Mouse (Mus musculus) embryo, embryonic 9.5 days (tissue): ENCODE measurements around the gene Gm9837.

ENCODE experiments used
- DNase-seq: peaks from one replicate; pipeline ENCODE4 v3.0.0-alpha.2; 2017; ENCODE audit errors: extremely low spot score

Gene Gm9837

GRCm38 (mm10) chr11:53425711-53426255, 44.5 kb downstream of the Gm9837 start:
- DNase-seq: no peak

GRCm38 (mm10) chr11:53425251-53425650, 45.0 kb downstream of the Gm9837 start:
- DNase-seq: no peak

DNA sequence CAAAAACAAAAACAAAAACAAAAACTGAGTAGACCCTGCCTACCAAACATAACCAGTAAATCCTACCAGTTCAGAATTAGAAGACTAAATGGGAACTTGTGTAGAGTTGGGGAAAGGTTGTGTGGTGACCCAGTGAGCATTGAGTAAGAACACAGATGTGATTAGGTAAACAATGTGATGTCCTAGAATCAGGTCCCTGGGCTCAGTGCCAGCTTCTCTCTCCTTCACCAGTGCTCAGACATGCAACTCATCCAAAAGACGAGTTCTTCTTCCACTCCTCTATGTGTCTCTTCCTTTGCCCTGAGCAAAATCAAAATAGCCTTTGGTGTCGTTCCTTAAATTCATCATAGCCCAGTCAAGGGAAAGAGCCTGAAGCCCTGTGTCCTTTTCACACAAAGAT, 45.5 kb downstream of the Gm9837 start:
- DNase-seq: no peak

GRCm38 (mm10) chr11:53423036-53423435, 47.2 kb downstream of the Gm9837 start, which contains the start of gene Leap2:
Gene Leap2, minus strand, starts transcription at chr11:53423170.
- DNase-seq: no peak
